Mouse (Mus musculus): Measurements from ENCODE around the gene T. TPM values are rescaled to one million over a fixed set of nuclear protein-coding genes. Genes with fewer than 3 reads are reported as not detected.

Gene T
- polyA plus RNA-seq, 1 experiment from 2014 or later, result 0.93 TPM

GRCm38 (mm10) chr17:8482876-8483275 is 48.7 kb downstream of the T start:
- no peaks in the 10 kb centered on the region for H3K36me3 ChIP-seq
- no peak overlapping the region for H3K27ac ChIP-seq
- H3K9me3 ChIP-seq (replicated peaks), result no peaks in the 10 kb centered on the region
- H3K27me3 ChIP-seq (ENCODE audit: low read depth, poor library complexity, severe bottlenecking), result peaks cover 26% of the 10 kb centered on the region
- WGBS, result 90% methylated on average over 7 of the region's 7 CpGs
- H3K4me1 ChIP-seq, result peaks cover 28% of the 10 kb centered on the region
- no peak for DNase-seq (ENCODE audit: low spot score)
- no peak overlapping the region for H3K4me3 ChIP-seq

- H3K36me3 ChIP-seq, result no peaks in the 10 kb centered on the region
- no peak overlapping the region for H3K4me3 ChIP-seq
- H3K27ac ChIP-seq, result no peak overlapping the region
- 60% methylated on average over 3 of the region's 3 CpGs for WGBS
- peaks cover 30% of the 10 kb centered on the region for H3K4me1 ChIP-seq
- H3K9me3 ChIP-seq (replicated peaks), result no peaks in the 10 kb centered on the region
- H3K27me3 ChIP-seq (ENCODE audit: low read depth, poor library complexity, severe bottlenecking), result peaks cover 18% of the 10 kb centered on the region
- DNase-seq (ENCODE audit: low spot score), result no peak
These were observed 50.0 kb downstream of the T start for GRCm38 (mm10) chr17:8484246-8484645.

- peaks cover 17% of the 10 kb centered on the region for H3K27me3 ChIP-seq (ENCODE audit: low read depth, poor library complexity, severe bottlenecking)
- H3K27ac ChIP-seq, result no peak overlapping the region
- DNase-seq (ENCODE audit: low spot score), result no peak
These were observed 50.9 kb downstream of the T start for GRCm38 (mm10) chr17:8485146-8485545.

GRCm38 (mm10) chr17:8487824-8488223 is 53.6 kb downstream of the T start:
- H3K27me3 ChIP-seq (ENCODE audit: low read depth, poor library complexity, severe bottlenecking), result peaks cover 14% of the 10 kb centered on the region
- DNase-seq (ENCODE audit: low spot score), result no peak
- H3K27ac ChIP-seq, result no peak overlapping the region
- H3K36me3 ChIP-seq, result no peaks in the 10 kb centered on the region
- no peak overlapping the region for H3K4me3 ChIP-seq
- H3K4me1 ChIP-seq, result peaks cover 9% of the 10 kb centered on the region; the same call in 1 of the 2 replicates
- H3K9me3 ChIP-seq (replicated peaks), result no peaks in the 10 kb centered on the region
- 61% methylated on average over 12 of the region's 12 CpGs for WGBS

More at GRCm38 (mm10) chr17:8485146-8485545, 50.9 kb downstream of the T start:
- Histone ChIP-seq H3K4me1 (peaks cover 21% of the 10 kb centered on the region), H3K9me3 (replicated peaks) (no peaks in the 10 kb centered on the region), H3K4me3 (no peak overlapping the region), H3K36me3 (no peaks in the 10 kb centered on the region)

- H3K4me3 ChIP-seq, result no peak overlapping the region
- no peaks in the 10 kb centered on the region for H3K36me3 ChIP-seq
- no peaks in the 10 kb centered on the region for H3K9me3 ChIP-seq (replicated peaks)
- H3K27ac ChIP-seq, result no peak overlapping the region
- no peak for DNase-seq (ENCODE audit: low spot score)
- WGBS, result 88% methylated on average over 5 of the region's 5 CpGs
- H3K27me3 ChIP-seq (ENCODE audit: low read depth, poor library complexity, severe bottlenecking), result peaks cover 7% of the 10 kb centered on the region; the same call in 1 of the 2 replicates
- H3K4me1 ChIP-seq, result peaks cover 9% of the 10 kb centered on the region; the same call in 1 of the 2 replicates
These were observed 56.7 kb downstream of the T start for GRCm38 (mm10) chr17:8490971-8491370.

Other genes starting within 250 kb of the T start
- gene Ccr6, start 198.4 kb upstream of the T start, polyA plus RNA-seq (2016; fragmentation: Nextera tagmentation; extraction: Ambion mirVana), result not detected in 2 replicates
- gene Mpc1, start 151.5 kb upstream of the T start, polyA plus RNA-seq (2016; fragmentation: Nextera tagmentation; extraction: Ambion mirVana), result 81.4 and 84.6 TPM in 2 replicates
- gene Sft2d1, start 123.3 kb upstream of the T start, polyA plus RNA-seq (2016; fragmentation: Nextera tagmentation; extraction: Ambion mirVana), result 57.0 and 57.7 TPM in 2 replicates
- 0.29 and 0.31 TPM in 2 replicates for gene Prr18, start 97.0 kb upstream of the T start, polyA plus RNA-seq (2016; fragmentation: Nextera tagmentation; extraction: Ambion mirVana)
- gene T2, start 78.4 kb upstream of the T start, polyA plus RNA-seq (2016; fragmentation: Nextera tagmentation; extraction: Ambion mirVana), result 0.75 and 1.1 TPM in 2 replicates
- gene Pde10a, start 90.9 kb downstream of the T start, polyA plus RNA-seq (2016; fragmentation: Nextera tagmentation; extraction: Ambion mirVana), result 1.6 and 1.9 TPM in 2 replicates
- not detected in 2 replicates for gene Gm17087, start 132.5 kb downstream of the T start, polyA plus RNA-seq (2016; fragmentation: Nextera tagmentation; extraction: Ambion mirVana)

Data from limb, embryonic 10.5 days (tissue).